Mouse (Mus musculus) G1E-ER4 (cell line): Measurements from ENCODE around the gene Atp1a2. TPM values are rescaled to one million over a fixed set of nuclear protein-coding genes. Genes with fewer than 3 reads are reported as not detected.

ENCODE experiments used
- GATA1 ChIP-seq: IDR thresholded peaks from one replicate; pipeline ENCODE4 v1.8.0; 2012; ENCODE audit warnings: low read length, inconsistent platforms
- polyA plus RNA-seq: library from polyadenylated mRNA; stranded (reverse); fragments of >175 nt; gene quantifications from 2 replicates; pipeline ENCODE4 v1.2.3, GENCODE M21; 2012

Gene Atp1a2
- polyA plus RNA-seq, 1 experiment = not detected

DNA sequence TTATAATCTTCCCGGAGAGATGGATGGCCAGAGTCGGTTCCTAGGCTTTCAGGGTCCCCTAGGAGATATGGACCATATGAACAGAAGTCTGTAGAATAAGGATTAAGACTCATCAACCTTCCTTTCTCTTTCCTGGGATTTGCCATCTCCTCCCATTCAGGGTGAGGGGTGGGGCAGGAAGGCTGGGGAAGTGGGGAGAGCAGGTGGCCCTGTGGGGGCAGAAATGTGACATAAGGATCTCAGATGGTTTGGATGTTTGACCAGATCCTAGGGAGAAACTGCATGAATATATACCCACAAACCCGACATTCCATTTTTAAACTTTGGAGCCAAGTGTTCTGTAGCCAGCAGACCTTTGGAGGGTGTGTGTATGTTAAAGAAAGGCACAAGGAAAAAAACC is 30.2 kb upstream of the Atp1a2 start:
- TF ChIP-seq GATA1 = no peak

DNA sequence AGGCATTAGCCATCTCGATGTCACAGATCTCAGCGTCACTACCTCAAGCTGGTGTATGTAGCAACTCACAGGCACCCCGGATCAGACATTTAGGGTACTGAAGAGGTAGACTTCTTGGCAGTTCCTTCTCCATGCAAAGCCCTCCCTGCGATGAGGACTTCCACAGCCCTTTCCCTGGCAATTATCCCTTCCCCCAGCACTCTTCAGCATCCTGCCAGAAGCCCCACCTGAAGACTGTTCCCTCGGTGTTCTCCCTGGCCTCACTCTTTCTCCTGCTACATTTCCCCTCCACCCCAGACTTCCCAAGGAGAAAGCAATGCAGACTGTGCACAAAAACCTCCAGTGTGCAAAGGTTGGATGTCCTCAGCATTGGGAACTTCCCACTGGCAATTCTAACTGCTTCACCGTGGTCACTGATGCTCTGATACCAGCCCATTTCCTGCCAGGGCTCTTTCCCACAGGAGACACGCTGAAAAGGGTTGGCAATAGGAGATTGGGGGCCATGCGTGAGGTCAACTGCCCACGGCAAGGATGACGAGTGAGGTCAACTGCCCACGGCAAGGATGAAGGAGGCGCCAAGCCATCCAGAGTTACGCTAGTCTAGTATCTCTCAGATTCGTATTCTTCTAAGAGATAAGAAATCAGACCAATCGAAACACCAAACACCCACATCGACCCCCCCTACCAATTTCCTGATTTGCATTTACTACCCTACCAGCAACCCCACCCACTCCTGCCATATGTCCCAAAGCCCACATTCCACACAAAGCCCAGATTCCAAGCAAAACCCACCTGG is 29.5 kb upstream of the Atp1a2 start:
- TF ChIP-seq GATA1 = no peak

DNA sequence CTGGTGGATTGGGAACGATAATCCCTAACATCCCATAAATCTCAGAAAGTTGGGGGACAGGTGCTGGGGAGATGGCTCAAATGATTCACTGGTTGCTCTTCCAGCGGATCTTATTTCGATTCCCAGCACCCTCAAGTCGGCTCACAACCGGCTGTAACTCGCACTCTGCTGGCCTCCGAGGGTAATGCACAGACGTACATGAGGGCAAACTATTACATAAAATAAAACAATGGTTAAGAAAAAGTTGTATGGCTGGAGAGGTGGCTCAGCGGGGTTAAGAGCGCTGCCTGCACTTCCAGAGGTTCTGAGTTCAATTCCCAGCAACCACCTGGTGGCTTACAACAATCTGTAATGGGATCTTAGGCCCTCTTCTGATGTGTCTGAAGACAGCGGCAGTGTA is 28.8 kb upstream of the Atp1a2 start:
- TF ChIP-seq GATA1 = no peak

DNA sequence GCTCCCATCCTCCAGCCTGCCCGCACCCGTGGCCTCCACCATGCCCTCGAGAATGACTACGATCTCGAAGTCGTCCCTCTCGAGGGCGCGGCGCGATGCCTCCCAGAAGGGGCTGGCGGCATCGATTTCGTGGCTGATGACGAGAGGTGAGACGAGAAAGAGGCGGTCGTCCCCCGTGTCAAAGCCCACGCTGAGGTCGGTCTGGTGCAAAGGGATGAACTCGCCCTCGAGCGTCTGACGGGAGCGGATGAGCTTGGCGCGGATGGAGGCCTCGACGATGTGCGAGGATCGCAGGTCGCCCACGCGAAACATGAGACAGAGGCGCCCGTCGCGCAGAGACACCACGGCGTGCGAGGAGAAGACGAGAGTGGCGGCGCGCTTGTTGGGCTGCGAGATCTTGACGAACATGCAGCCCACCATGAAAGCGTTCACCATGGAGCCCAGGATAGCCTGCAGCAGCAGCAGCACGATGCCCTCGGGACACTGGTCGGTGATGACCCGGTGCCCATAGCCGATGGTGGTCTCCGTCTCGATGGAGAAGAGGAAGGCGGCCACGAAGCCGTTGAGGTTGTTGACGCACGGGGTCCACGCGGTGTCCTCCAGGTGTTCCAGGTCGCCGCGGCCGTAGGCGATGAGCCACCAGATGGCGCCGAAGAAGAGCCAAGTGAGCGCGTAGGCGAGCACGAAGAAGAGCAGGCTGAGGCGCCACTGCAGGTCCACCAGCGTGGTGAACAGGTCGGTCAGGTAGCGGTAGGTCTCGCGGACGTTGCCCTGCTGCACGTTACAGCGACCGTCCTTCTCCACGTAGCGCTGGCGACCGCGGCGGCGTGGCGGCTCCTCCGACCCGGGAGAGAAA is 28.0 kb upstream of the Atp1a2 start:
- TF ChIP-seq GATA1 = no peak

DNA sequence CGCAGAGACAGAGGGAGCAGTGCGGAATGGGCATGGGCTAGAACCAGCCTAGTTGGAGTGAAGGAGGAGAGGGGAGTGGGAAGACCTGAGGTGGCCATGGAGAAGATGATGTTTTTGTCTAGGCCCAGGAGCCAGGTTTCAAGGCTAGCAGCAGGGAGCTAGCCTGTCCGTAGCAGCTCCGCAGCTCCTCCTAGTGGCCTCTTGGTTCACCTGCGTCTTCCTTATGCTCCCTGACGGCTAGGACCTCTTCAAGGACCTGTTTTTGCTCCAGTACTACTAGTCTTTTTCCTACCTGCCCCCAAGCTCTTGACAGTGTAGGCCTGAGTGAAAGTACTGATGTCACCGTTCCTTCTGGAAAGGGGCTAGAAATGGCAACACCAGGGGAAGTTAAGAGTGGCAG is 26.9 kb upstream of the Atp1a2 start:
- TF ChIP-seq GATA1 = no peak

DNA sequence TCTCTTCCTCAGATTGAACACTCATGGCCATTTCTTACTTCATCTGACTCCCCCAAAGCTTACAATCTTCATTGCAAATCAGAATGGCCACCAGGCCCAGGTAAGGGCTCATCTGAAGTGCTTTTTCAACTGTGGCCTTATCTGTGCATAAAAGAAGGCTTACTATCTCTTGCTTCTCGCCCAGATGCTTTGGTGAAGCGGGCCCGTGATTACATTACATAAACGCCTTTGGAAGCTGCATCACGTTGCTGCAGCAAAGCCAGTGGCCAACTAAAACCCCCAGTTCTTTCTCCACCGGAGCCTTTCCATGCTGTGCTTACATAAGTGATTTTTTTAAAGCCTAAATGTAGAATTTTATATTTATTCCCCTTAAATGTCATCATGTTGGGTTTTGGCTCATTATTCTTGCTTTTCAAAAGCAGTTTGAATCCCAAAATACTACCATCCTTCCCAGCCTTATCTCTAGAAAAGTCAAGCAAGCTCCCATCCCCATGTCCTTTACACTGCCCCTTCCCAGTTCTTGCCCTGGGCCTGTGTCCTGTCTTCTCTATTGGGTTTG is 26.0 kb upstream of the Atp1a2 start:
- no peak for TF ChIP-seq GATA1

DNA sequence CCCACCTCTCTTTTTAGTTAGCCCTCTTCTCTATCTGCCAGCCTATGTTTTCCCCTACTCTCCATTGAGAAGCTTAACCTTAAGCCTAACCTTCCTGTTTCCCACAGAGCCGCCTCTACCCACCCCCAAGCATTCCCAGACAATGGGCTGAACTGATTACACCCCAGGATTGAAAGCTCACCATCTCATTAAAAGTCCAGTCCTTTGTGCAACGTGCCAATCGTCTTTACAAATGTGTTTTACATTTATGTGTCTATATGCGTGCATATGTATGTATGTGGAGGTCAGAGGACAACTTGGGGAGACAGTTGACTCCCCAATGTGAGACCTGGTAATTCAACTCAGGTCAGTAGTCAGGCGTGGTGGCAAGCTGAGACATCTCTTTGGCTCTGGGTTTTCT is 25.4 kb upstream of the Atp1a2 start:
- TF ChIP-seq GATA1 = no peak

DNA sequence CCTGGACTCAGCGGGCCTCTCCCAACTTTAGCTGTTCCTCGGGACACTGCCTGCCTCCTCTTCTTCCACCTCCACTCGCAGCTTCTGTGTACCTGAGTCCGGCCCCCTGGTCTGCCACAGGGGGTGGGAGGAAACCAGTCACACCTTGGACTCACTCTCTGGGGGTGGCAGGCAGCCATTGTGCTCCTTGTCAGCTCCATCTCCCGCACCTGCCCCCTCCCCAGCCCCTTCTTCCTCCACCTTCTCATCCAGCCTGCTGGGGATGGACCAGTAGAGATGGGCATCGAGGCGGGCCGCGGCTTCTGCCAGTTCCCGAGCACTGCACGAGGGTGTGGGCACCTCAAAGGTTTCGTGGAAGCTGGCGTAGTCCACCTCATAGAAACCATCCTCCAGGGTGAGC is 24.9 kb upstream of the Atp1a2 start:
- TF ChIP-seq GATA1 = no peak

DNA sequence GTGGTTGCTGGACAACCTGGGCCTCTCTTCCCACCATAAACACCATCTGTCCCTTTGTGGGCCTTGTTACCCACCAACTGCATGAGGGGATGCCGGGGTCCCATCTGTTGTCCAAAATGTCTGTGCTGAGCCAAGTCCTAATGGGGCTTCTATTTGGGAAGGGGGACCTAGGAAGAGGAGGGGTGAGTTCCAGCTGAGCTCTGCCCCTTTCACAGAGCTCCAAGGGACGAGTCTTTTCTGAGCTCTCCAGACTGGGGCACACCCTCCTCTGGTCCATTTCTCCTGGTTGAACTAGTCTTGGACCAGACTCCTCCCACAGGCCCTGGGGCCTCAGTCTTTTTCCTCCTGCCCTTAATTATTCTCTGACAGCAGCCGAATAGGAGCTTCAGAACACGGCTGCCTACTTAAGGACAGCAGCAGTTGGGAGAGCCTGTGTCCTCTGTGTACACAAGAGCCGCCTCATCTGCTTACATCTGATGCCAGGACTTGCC is 22.1 kb upstream of the Atp1a2 start:
- no peak for TF ChIP-seq GATA1

DNA sequence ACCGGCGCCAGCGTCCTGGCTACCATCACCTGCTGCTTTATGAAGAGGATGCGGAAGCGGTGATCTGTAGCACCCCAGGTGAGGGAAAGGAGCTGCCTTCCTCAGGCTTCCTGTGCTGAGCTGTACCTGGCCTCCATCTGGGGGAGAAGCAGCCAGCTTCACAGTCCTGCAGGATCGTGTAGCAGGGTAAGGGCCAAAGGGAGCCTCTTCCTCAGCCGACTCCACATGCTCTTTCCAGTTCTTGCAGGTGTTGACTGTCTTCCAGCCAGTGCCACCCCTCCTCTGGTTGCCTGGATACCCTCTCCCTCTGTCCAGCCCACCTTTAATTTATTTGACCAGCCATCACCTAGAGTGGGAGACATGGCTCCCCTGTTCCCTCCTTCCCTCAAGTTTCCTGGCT is 21.5 kb upstream of the Atp1a2 start:
- no peak for TF ChIP-seq GATA1

DNA sequence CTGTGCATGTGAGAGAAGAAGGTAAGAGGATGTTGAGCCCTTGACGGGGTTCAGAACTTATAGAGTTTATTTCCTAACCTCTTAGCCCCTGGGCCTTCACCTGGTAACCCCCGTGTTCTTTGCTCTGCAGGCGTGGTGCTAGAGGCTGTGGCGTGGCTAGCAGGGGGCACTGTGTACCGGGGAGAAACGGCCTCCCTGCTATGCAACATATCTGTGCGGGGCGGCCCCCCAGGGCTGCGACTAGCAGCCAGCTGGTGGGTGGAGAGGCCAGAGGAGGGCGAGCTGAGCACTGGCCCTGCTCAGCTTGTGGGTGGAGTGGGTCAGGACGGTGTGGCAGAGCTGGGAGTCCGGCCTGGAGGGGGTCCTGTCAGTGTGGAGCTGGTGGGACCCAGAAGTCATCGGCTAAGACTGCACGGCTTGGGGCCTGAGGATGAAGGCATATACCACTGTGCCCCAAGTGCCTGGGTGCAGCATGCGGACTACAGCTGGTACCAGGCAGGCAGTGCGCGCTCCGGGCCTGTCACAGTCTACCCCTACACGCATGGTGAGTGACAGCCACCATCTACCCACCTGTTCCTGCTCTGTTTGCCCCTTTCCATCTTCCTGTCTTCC is 20.7 kb upstream of the Atp1a2 start:
- no peak for TF ChIP-seq GATA1

DNA sequence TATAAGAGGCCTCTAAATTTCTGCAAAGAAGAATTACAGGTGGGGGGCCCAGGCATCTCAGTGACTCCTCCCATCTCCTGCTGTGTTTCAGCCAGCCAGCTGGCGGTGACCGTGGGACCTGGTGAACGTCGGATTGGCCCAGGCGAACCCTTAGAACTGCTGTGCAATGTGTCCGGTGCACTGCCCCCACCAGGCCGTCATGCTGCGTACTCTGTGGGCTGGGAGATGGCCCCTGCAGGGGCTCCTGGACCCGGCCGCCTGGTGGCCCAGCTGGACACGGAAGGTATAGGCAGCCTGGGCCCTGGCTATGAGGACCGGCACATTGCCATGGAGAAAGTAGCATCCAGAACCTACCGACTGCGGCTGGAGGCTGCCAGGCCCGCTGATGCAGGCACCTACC is 20.1 kb upstream of the Atp1a2 start:
- no peak for TF ChIP-seq GATA1

DNA sequence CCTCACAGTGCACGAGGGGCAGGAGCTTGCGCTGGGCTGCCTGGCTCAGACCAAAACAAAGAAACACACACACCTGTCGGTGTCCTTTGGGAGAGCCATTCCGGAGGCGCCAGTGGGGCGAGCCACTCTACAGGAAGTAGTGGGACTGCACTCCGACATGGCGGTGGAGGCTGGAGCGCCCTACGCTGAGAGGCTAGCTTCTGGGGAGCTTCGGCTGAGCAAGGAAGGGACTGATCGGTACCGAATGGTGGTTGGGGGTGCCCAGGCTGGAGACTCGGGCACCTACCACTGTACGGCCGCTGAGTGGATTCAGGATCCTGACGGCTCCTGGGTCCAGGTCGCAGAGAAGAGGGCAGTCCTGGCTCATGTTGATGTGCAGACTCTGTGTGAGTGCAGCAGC is 19.6 kb upstream of the Atp1a2 start:
- no peak for TF ChIP-seq GATA1

DNA sequence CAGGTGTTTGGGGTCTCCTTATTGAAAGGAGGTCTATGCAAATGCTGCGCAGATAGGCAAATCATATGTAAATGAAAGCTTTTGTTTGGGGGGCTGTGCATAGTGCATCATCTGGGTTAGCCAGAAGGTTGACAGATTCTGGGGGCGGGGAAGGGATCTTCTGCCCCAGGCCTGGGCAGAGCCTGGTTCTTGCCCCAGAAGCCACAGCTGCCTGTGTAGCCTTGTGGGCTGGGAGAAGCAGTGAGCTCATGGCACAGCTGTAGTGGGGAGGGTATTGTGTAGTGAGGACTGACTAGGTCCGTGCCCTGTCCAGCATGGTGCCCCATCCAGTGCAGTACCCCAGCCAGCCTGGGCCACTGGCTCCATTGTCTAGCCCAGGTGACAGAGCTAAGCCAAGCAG is 17.0 kb upstream of the Atp1a2 start:
- no peak for TF ChIP-seq GATA1

DNA sequence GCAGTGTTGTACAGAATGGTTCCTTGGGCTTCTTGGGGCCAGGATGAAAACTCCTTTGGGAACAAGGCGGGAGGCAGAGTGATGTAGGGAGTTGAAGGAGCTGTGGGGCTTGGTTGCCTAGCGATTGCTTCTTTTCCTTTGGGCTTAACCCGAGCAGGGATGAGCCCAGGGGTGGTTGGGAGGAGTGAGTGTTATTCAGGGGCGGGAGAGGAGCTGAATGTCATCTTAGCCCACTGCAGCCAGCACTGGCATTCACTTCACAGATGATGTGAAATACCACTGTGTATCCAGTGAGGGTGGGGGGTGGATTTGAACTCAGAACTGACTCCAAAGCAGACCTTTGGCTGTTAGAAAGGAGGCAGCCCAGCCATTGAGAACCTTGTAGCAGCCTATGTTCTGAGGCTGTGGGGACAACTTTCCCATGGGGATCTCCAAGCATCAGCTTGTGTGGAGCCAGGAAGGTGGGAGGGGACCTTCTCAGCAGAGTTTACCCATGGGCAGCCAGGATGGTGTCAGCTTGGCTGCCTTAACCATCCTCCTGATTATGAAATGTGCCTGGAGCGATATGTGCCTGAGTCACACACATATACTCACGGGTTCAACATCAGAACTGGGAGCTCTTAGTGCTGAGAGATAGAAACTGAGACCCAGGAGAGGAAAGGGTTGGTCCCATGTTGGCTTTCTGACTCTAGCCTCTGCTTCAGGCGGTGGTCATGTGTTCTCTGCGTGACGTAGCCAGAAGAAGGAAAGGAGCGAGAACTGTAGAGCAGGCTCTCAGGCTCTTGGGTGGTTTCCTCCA is 15.9 kb upstream of the Atp1a2 start:
- no peak for TF ChIP-seq GATA1
